Comparison of ENCODE assay signal across 8 mouse cellular contexts in the genomic region with DNA sequence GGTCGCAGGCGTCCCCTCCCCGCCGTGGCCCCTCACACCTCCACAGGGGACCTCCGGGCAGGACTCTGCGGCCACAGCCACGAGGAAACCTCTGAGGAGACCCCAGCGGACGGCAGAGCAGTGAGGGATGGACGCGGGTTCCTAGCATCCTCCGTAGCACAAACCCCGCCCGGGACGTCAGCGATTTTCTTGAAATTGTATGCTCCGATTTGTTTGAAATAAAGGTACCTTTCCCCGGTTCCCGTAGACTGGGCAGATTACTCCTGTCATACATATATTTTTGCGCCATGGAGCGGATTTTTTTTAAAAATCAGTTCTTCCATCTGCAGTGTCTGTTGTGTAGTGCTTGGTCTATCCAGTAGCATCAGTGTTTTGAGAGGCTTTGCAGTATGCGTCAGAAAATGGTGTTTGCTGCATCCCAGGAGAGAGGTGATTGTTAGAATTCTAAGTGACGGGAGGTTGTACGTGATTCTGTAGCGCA. TPM values are rescaled to one million over a fixed set of nuclear protein-coding genes. Genes with fewer than 3 reads are reported as not detected.
A peak's percentile ranks its signal among the peaks of the same experiment; 100 is the strongest.
DNase-seq lines count a peak whose midpoint lies in the region; ATAC-seq and TF ChIP-seq lines count a peak whose summit lies in the region.

No protein-coding gene starts in this region.

- no peak for DNase-seq in lung, adult 2 months
- DNase-seq in lung, postnatal 10 days = no peak
- DNase-seq in brain, embryonic 14.5 days (ENCODE audit: low read depth) = peak; percentile 80
- no peak for DNase-seq in liver, embryonic 14.5 days (ENCODE audit: low read depth in 3 of 3, low spot score in 3 of 3)
- peak; percentile 56 for DNase-seq in right cerebral cortex, postnatal 25 days
- DNase-seq in spleen, adult 12 weeks (ENCODE audit: low spot score) = no peak
- DNase-seq in cerebellum, adult 11 months = no peak

- no peak for TF ChIP-seq POLR2A in lung, adult 2 months (IDR thresholded peaks at IDR 0.05; ENCODE audit: borderline replicate concordance, extremely low read depth, low read depth, low read length)
- no peak for TF ChIP-seq POLR2A in brain, embryonic 14.5 days (IDR thresholded peaks at IDR 0.05; ENCODE audit: borderline replicate concordance, extremely low read depth, insufficient read depth, insufficient read length, poor library complexity, severe bottlenecking)

- no peaks in the 10 kb centered on the region for H3K9me3 ChIP-seq in forebrain, embryonic 12.5 days
- H3K9me3 ChIP-seq in liver, embryonic 14.5 days (ENCODE audit: control insufficient read depth, low read length) = no peaks in the 10 kb centered on the region

- H3K36me3 ChIP-seq in forebrain, embryonic 12.5 days (replicated peaks) = peaks cover 20% of the 10 kb centered on the region
- H3K36me3 ChIP-seq in liver, embryonic 14.5 days (replicated peaks; ENCODE audit: control insufficient read depth, insufficient read depth, low read depth) = no peaks in the 10 kb centered on the region

- no peak for TF ChIP-seq EP300 in liver, embryonic 14.5 days (IDR thresholded peaks at IDR 0.05; ENCODE audit: low read depth)

- H3K9ac ChIP-seq in forebrain, embryonic 12.5 days = peak overlapping the region; percentile 97
- peak overlapping the region; percentile 60 for H3K9ac ChIP-seq in liver, embryonic 14.5 days (replicated peaks)

- peak overlapping the region; percentile 62 for H3K4me2 ChIP-seq in forebrain, embryonic 12.5 days
- H3K4me2 ChIP-seq in liver, embryonic 14.5 days (ENCODE audit: low read depth) = peak overlapping the region; percentile 98

- no peak for TF ChIP-seq CTCF in lung, adult 2 months (IDR thresholded peaks at IDR 0.05; ENCODE audit: insufficient read depth, low read length)
- TF ChIP-seq CTCF in brain, embryonic 14.5 days (IDR thresholded peaks at IDR 0.05; ENCODE audit: borderline replicate concordance, extremely low read depth, insufficient read depth, insufficient read length) = no peak
- TF ChIP-seq CTCF in liver, embryonic 14.5 days (IDR thresholded peaks at IDR 0.05; ENCODE audit: low read depth) = no peak

- H3K4me3 ChIP-seq in lung, adult 2 months (replicated peaks; ENCODE audit: extremely low read depth, low read depth, low read length) = peak overlapping the region; percentile 86
- peak overlapping the region; percentile 89 for H3K4me3 ChIP-seq in forebrain, embryonic 12.5 days (replicated peaks)
- peak overlapping the region; percentile 72 to 77 for H3K4me3 ChIP-seq in liver, embryonic 14.5 days (ENCODE audit: insufficient read depth in 1 of 2, low read depth in 2 of 2, low read length in 2 of 2)

- H3K4me1 ChIP-seq in lung, adult 2 months (ENCODE audit: control insufficient read depth, insufficient read depth, low read length) = 0 out of 2 replicates have a peak, but pooled peaks cover 2% of the 10 kb centered on the region
- peaks cover 10% of the 10 kb centered on the region for H3K4me1 ChIP-seq in forebrain, embryonic 12.5 days
- H3K4me1 ChIP-seq in liver, embryonic 14.5 days (replicated peaks; ENCODE audit: control insufficient read depth in 2 of 2, insufficient read depth in 2 of 2, low read length in 1 of 2) = peaks cover 0 to 6% of the 10 kb centered on the region in 2 experiments; a peak in 2 of 4 replicates

- no peaks in the 10 kb centered on the region for H3K27me3 ChIP-seq in forebrain, embryonic 12.5 days
- no peaks in the 10 kb centered on the region for H3K27me3 ChIP-seq in liver, embryonic 14.5 days (ENCODE audit: control insufficient read depth, insufficient read depth, low read length)

- under 1% methylated on average over 25 of the region's 25 CpGs for WGBS in lung, adult 2 months
- under 1% methylated on average over 25 of the region's 25 CpGs for WGBS in forebrain, embryonic 12.5 days
- under 1% methylated on average over 25 of the region's 25 CpGs for WGBS in liver, embryonic 14.5 days (ENCODE audit: insufficient replicate concordance)

- peak; percentile 86 for ATAC-seq in forebrain, embryonic 12.5 days (ENCODE audit: low FRiP score)
- ATAC-seq in liver, embryonic 14.5 days (ENCODE audit: insufficient read depth) = peak; percentile 49

- H3K27ac ChIP-seq in forebrain, embryonic 12.5 days = peak overlapping the region; percentile 85
- H3K27ac ChIP-seq in liver, embryonic 14.5 days = no peak overlapping the region

RNA-seq across cellular contexts. Expression of gene Cplane1, which starts 0.4 kb away (rescaled TPM):
- polyA plus RNA-seq in lung, adult 2 months (2012; rRNA removed) = 3.7 and 4.4 TPM in 2 replicates
- 27.6 and 30.6 TPM in 2 replicates for polyA plus RNA-seq in brain, embryonic 14.5 days (2012; rRNA removed)
- polyA plus RNA-seq in forebrain, embryonic 12.5 days (2016; fragmentation: Nextera tagmentation; extraction: Ambion mirVana) = 16.7 and 17.3 TPM in 2 replicates
- polyA plus RNA-seq in liver, embryonic 14.5 days (2012; rRNA removed) = 0.37 and 0.54 TPM in 2 replicates
- polyA plus RNA-seq in liver, embryonic 14.5 days (2014; fragmentation: Nextera tagmentation; extraction: Ambion mirVana) = 0.70 and 0.73 TPM in 2 replicates

Comparison
In these comparisons a context has a peak if more than half of its experiments do, and no peak if none do; other contexts are left out.
1. DNase-seq: peak in brain, embryonic 14.5 days (single experiment) and right cerebral cortex, postnatal 25 days (single experiment); none in lung, adult 2 months (single experiment), lung, postnatal 10 days (single experiment), liver, embryonic 14.5 days (0 of 3), spleen, adult 12 weeks (single experiment) and cerebellum, adult 11 months (single experiment).
2. Peak in every context shown above with its lines, with median percentiles within 50 percentile points of each other: H3K4me3 ChIP-seq.